Mouse (Mus musculus): ENCODE measurements at regions not wholly inside any gene's neighbourhood (a gene's known extent, or its start where the extent isn't known, plus 50 kb on each side); places are given as distances from the start of the nearest gene placed in this dataset.
A peak's percentile ranks its signal among the peaks of the same experiment; 100 is the strongest.

DNA sequence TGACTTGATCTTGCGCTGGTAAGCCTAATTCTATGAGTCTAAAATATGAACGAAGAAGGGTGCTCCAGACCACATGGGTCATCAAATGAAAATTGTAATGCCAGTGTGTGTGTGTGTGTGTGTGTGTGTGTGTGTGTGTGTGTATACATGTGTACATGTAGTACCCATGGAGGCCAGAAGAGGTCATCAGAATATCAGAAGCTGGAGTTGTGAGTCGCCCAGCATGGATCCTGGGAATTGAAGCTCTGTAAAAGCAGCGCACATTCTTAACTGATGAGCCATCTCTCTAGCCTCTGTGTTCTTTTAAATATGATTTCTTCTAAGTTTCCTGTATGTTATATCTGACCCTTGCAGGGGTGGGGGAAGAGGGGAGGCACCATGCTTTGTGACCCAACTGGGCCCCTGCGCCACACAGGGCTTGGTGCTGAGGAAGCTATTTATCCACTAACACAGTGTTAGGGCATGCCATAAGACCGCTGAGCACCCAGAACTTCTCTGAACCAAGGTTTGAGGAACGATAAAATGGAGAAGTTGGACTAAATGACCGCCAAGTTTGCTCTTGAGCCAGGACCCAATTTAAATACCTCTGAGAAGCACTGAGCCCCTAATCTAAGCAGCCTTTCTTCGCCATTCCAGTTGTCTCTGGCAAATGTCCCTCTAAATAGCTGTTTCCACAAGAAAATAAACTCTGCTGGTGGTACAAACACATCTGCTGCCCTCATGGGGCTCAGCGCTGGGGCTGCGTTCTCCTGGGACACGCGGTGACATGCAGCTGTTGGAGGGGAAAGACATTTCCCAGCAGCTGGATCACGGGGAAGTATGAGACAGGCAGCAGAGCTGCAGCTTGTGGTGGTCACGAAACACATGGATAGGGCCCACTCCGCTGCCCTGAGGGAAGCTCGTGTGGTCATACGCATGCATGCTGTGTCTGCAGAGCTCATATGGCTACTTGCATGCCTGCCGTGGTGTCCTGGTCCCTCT, 59.6 kb upstream of the Otos start:
- H3K4me2 ChIP-seq (ENCODE audit: low read length): no peak overlapping the region
- H3K9ac ChIP-seq (replicated peaks; ENCODE audit: low read length): no peak overlapping the region
- H3K4me3 ChIP-seq (replicated peaks; ENCODE audit: low read depth, low read length): no peak overlapping the region
- no peaks in the 10 kb centered on the region for H3K4me1 ChIP-seq (ENCODE audit: control insufficient read depth, insufficient read depth, low read length)
- DNase-seq (peak; percentile 20), ATAC-seq (ENCODE audit: low FRiP score, low TSS enrichment) (no peak)
- no peak overlapping the region for H3K27ac ChIP-seq (replicated peaks; ENCODE audit: low read depth, low read length)
- no peaks in the 10 kb centered on the region for H3K36me3 ChIP-seq (ENCODE audit: control insufficient read depth, insufficient read depth, low read length)
- H3K27me3 ChIP-seq (ENCODE audit: control insufficient read depth, insufficient read depth, low read length): no peaks in the 10 kb centered on the region
- H3K9me3 ChIP-seq (ENCODE audit: control insufficient read depth, low read length): no peaks in the 10 kb centered on the region
- whole genome bisulfite sequencing: 94% methylated on average over 19 of the region's 19 CpGs

DNA sequence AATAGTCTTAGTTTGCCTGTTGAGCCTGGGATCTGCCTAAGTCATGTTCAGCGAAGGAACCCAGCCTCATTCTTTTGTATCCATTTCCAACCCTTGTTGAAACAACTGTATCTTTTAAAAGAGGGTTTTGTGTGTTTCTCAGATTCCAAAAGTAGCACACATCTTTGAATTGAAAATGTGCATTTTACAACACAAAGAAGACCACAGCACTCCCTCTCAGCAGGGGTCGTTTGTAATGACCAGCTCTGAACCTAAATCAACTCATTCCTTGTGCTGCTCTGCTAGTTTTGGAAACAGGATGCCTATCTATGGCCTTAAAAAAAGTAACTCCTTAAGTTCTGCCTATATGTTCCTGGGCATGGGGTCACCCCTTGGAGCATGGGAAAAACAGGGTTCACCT, 58.8 kb upstream of the Otos start:
- H3K27me3 ChIP-seq (ENCODE audit: control insufficient read depth, insufficient read depth, low read length): no peaks in the 10 kb centered on the region
- no peak overlapping the region for H3K27ac ChIP-seq (replicated peaks; ENCODE audit: low read depth, low read length)
- no peak overlapping the region for H3K4me3 ChIP-seq (replicated peaks; ENCODE audit: low read depth, low read length)
- no peaks in the 10 kb centered on the region for H3K4me1 ChIP-seq (ENCODE audit: control insufficient read depth, insufficient read depth, low read length)
- 73% methylated on average over 2 of the region's 2 CpGs for WGBS
- DNase-seq (no peak), ATAC-seq (ENCODE audit: low FRiP score, low TSS enrichment) (no peak)
- no peaks in the 10 kb centered on the region for H3K9me3 ChIP-seq (ENCODE audit: control insufficient read depth, low read length)
- no peak overlapping the region for H3K4me2 ChIP-seq (ENCODE audit: low read length)
- H3K9ac ChIP-seq (replicated peaks; ENCODE audit: low read length): no peak overlapping the region
- no peaks in the 10 kb centered on the region for H3K36me3 ChIP-seq (ENCODE audit: control insufficient read depth, insufficient read depth, low read length)

DNA sequence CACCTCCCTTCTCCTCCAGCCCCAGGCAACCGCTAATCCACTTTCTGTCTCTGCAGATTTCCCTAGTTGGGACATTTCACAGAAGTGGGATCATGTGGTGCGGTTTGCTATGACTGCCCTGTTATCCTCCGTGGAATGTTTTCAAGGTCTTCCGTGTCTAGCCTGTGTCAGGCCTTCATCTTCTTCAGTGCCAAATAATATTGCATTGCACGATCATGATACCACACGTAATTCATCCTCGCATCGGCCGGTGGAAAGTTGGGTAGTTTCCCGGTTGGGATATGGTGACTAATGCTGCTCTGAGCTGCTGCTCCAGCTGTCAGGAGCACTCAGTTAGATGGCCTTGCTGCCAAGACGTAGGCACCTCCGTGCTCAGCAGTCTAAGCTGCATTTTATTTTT, 55.3 kb upstream of the Otos start:
- DNase-seq: no peak
- no peak overlapping the region for H3K4me2 ChIP-seq (ENCODE audit: low read length)
- no peak for ATAC-seq (ENCODE audit: low FRiP score, low TSS enrichment)
- WGBS: 82% methylated on average over 12 of the region's 12 CpGs
- H3K27me3 ChIP-seq (ENCODE audit: control insufficient read depth, insufficient read depth, low read length): no peaks in the 10 kb centered on the region
- no peak overlapping the region for H3K9ac ChIP-seq (replicated peaks; ENCODE audit: low read length)
- H3K4me3 ChIP-seq (replicated peaks; ENCODE audit: low read depth, low read length): no peak overlapping the region
- H3K27ac ChIP-seq (replicated peaks; ENCODE audit: low read depth, low read length): no peak overlapping the region
- H3K9me3 ChIP-seq (ENCODE audit: control insufficient read depth, low read length): no peaks in the 10 kb centered on the region
- H3K4me1 ChIP-seq (ENCODE audit: control insufficient read depth, insufficient read depth, low read length): peaks cover 9% of the 10 kb centered on the region
- no peaks in the 10 kb centered on the region for H3K36me3 ChIP-seq (ENCODE audit: control insufficient read depth, insufficient read depth, low read length)

DNA sequence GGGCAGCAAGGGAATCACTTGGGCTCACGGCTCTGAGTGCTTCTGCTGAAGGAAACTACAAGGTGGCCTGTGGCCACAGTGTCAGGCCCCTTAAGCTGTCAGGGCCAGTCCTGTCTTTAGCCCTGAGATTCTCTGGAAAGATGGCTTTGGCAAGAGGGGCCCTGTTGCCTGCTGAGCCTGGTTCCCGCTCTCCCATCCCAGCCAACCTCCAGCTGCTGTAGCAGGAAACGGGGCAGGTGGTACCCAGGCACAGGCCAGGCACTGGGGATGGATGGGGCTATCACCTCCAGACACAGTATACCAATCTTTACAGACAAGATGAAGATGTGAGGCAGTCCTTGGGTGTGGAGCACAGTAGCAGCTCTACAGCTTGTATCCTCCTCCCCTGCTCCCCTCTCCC, 54.6 kb upstream of the Otos start:
- DNase-seq: no peak
- no peaks in the 10 kb centered on the region for H3K27me3 ChIP-seq (ENCODE audit: control insufficient read depth, insufficient read depth, low read length)
- no peak overlapping the region for H3K4me2 ChIP-seq (ENCODE audit: low read length)
- 64% methylated on average over 3 of the region's 3 CpGs for WGBS
- no peak overlapping the region for H3K4me3 ChIP-seq (replicated peaks; ENCODE audit: low read depth, low read length)
- peaks cover 10% of the 10 kb centered on the region for H3K4me1 ChIP-seq (ENCODE audit: control insufficient read depth, insufficient read depth, low read length)
- no peak overlapping the region for H3K9ac ChIP-seq (replicated peaks; ENCODE audit: low read length)
- H3K9me3 ChIP-seq (ENCODE audit: control insufficient read depth, low read length): no peaks in the 10 kb centered on the region
- H3K27ac ChIP-seq (replicated peaks; ENCODE audit: low read depth, low read length): no peak overlapping the region
- no peak for ATAC-seq (ENCODE audit: low FRiP score, low TSS enrichment)
- no peaks in the 10 kb centered on the region for H3K36me3 ChIP-seq (ENCODE audit: control insufficient read depth, insufficient read depth, low read length)

DNA sequence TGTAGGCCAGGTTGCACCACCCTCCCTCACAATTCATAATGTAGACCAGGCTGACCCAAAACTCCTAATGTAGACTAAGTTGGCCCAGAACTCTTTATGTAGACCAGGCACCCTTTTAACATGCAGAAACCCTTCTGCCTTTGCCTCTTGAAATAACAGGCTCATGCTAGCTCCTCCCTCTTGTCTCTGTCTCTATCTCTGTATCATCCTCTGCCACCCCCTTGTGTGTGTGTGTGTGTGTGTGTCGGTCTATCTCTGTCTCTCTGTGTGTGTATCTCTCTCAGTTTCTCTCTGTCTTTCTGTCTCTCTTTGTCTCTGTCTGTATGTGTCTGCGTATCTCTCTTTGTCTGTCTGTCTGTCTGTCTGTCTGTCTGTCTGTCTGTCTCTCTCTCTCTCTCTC, 51.5 kb upstream of the Otos start:
- Histone ChIP-seq H3K4me3 (replicated peaks; ENCODE audit: low read depth, low read length) (no peak overlapping the region), H3K4me1 (ENCODE audit: control insufficient read depth, insufficient read depth, low read length) (peaks cover 10% of the 10 kb centered on the region), H3K27me3 (ENCODE audit: control insufficient read depth, insufficient read depth, low read length) (no peaks in the 10 kb centered on the region), H3K9me3 (ENCODE audit: control insufficient read depth, low read length) (no peaks in the 10 kb centered on the region), H3K36me3 (ENCODE audit: control insufficient read depth, insufficient read depth, low read length) (no peaks in the 10 kb centered on the region), H3K9ac (replicated peaks; ENCODE audit: low read length) (no peak overlapping the region), H3K27ac (replicated peaks; ENCODE audit: low read depth, low read length) (no peak overlapping the region), H3K4me2 (ENCODE audit: low read length) (no peak overlapping the region)
- DNase-seq (no peak), ATAC-seq (ENCODE audit: low FRiP score, low TSS enrichment) (no peak)
- WGBS: 97% methylated on average over 2 of the region's 2 CpGs

DNA sequence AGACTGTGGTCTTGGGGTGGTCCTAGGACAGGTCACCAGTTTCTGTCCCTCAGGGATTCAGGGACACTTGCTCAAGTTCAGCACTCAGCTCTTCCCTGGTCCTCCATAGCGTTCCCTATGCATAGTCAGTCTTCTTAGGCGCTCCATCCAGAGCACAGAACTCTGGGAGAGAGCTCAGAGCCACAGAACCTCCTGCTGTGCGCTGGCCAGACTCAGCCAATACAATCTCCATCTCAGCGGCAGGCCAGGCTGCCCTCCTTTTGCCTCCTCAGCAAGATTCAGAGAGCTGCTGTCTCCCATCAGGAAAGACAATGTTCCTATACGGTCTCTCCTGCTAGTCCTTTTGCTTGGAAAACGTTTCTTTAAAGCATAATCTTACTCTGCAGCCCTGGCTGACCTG, 51.1 kb upstream of the Otos start:
- 6% methylated on average over 6 of the region's 6 CpGs for WGBS
- ATAC-seq (ENCODE audit: low FRiP score, low TSS enrichment): no peak
- H3K9me3 ChIP-seq (ENCODE audit: control insufficient read depth, low read length): no peaks in the 10 kb centered on the region
- no peak overlapping the region for H3K4me3 ChIP-seq (replicated peaks; ENCODE audit: low read depth, low read length)
- peak; percentile 29 for DNase-seq
- no peak overlapping the region for H3K9ac ChIP-seq (replicated peaks; ENCODE audit: low read length)
- no peak overlapping the region for H3K4me2 ChIP-seq (ENCODE audit: low read length)
- H3K27me3 ChIP-seq (ENCODE audit: control insufficient read depth, insufficient read depth, low read length): no peaks in the 10 kb centered on the region
- H3K36me3 ChIP-seq (ENCODE audit: control insufficient read depth, insufficient read depth, low read length): no peaks in the 10 kb centered on the region
- H3K27ac ChIP-seq (replicated peaks; ENCODE audit: low read depth, low read length): no peak overlapping the region
- H3K4me1 ChIP-seq (ENCODE audit: control insufficient read depth, insufficient read depth, low read length): peaks cover 10% of the 10 kb centered on the region

DNA sequence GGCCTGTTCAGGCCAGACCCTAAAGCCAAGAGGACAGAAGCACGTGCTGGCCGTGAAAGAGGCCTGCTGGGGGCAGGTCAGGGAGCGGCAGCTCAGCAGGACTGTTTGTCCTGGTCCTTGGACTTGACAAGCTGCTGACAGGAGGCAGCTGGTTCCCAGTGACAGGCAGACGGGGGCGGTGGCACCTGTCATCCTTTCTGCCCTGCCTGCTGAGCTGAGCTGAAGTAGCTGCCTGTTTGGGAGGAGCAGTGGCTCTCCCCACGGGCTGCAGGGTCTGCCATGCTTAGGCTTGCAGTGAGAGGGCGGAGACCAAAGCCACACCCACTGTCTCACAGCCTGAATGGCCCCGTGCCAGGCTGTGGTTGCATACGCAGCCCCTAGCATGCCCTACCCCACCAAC, 50.4 kb upstream of the Otos start:
- WGBS: 3% methylated on average over 9 of the region's 9 CpGs
- Histone ChIP-seq H3K9me3 (ENCODE audit: control insufficient read depth, low read length) (no peaks in the 10 kb centered on the region), H3K4me1 (ENCODE audit: control insufficient read depth, insufficient read depth, low read length) (peaks cover 10% of the 10 kb centered on the region), H3K9ac (replicated peaks; ENCODE audit: low read length) (no peak overlapping the region), H3K27me3 (ENCODE audit: control insufficient read depth, insufficient read depth, low read length) (no peaks in the 10 kb centered on the region), H3K4me2 (ENCODE audit: low read length) (no peak overlapping the region), H3K36me3 (ENCODE audit: control insufficient read depth, insufficient read depth, low read length) (no peaks in the 10 kb centered on the region), H3K27ac (replicated peaks; ENCODE audit: low read depth, low read length) (no peak overlapping the region), H3K4me3 (replicated peaks; ENCODE audit: low read depth, low read length) (no peak overlapping the region)
- DNase-seq: peak; percentile 75
- ATAC-seq (ENCODE audit: low FRiP score, low TSS enrichment): peak; percentile 79

DNA sequence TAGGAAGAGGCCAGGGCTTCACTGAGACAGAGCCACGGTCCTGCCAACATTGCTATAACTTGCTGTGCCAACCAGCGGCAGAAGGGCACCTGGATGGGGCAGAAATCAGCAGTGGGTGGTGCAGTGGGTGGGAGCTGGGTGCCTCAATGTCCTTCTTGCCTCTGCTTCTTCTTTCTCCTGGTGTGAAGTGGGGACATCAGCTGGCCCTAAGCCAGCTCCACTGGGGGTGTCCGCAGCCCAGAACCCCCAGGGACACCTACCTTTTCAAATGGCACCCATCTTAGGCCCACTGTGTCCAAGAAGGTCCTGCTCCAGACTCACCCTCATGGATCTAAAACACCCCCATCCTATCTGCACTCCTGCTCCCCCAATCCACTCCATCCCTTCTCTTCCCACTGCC, 49.9 kb upstream of the Otos start:
- Histone ChIP-seq H3K4me3 (replicated peaks; ENCODE audit: low read depth, low read length) (no peak overlapping the region), H3K9ac (replicated peaks; ENCODE audit: low read length) (no peak overlapping the region), H3K4me2 (ENCODE audit: low read length) (no peak overlapping the region), H3K4me1 (ENCODE audit: control insufficient read depth, insufficient read depth, low read length) (peaks cover 10% of the 10 kb centered on the region), H3K27ac (replicated peaks; ENCODE audit: low read depth, low read length) (no peak overlapping the region), H3K36me3 (ENCODE audit: control insufficient read depth, insufficient read depth, low read length) (no peaks in the 10 kb centered on the region), H3K9me3 (ENCODE audit: control insufficient read depth, low read length) (no peaks in the 10 kb centered on the region), H3K27me3 (ENCODE audit: control insufficient read depth, insufficient read depth, low read length) (no peaks in the 10 kb centered on the region)
- DNase-seq (no peak), ATAC-seq (ENCODE audit: low FRiP score, low TSS enrichment) (peak; percentile 27; the same call in 1 of the 2 replicates)
- WGBS: 97% methylated on average over 3 of the region's 3 CpGs
